Comparison of ENCODE assay signal across 29 mouse cellular contexts in genomic region chr11:10002170-10002569, GRCm38 (mm10).
DNase-seq lines count a peak whose midpoint lies in the region; ATAC-seq lines count a peak whose summit lies in the region.
"Had no signal": no experiment of that assay in that cellular context is flagged by ENCODE, and none has a peak within 500 bp of the region (broad histone marks: within the 10 kb centered on the region; RNA-seq: fewer than 3 reads in every experiment).

No protein-coding gene starts in this region.

- no peak overlapping the region for H3K9ac ChIP-seq in heart, embryonic 11.5 days (ENCODE audit: low read depth, low read length)
- no peak overlapping the region for H3K9ac ChIP-seq in heart, embryonic 15.5 days
- no peak overlapping the region for H3K9ac ChIP-seq in neural tube, embryonic 15.5 days (replicated peaks)
- H3K9ac ChIP-seq: hindbrain, embryonic 13.5 days; liver, embryonic 13.5 days; midbrain, embryonic 13.5 days; neural tube, embryonic 13.5 days had no signal

- no peak for ATAC-seq in heart, embryonic 11.5 days (replicated peaks; ENCODE audit: insufficient number of reproducible peaks, low FRiP score, low TSS enrichment)
- peak; percentile 64; the same call in 1 of the 2 replicates for ATAC-seq in heart, embryonic 15.5 days (replicated peaks; ENCODE audit: insufficient number of reproducible peaks, insufficient read depth, low FRiP score, low read depth)
- ATAC-seq in neural tube, embryonic 15.5 days (ENCODE audit: low FRiP score) = no peak
- ATAC-seq: forebrain, embryonic 14.5 days; lung, postnatal 0 days; midbrain, embryonic 13.5 days had no signal

- no peaks in the 10 kb centered on the region for H3K4me1 ChIP-seq in heart, embryonic 11.5 days (ENCODE audit: control insufficient read depth, insufficient read depth, low read length)
- no peaks in the 10 kb centered on the region; the same call in 1 of the 2 replicates for H3K4me1 ChIP-seq in heart, embryonic 15.5 days (replicated peaks)
- H3K4me1 ChIP-seq in neural tube, embryonic 15.5 days = no peaks in the 10 kb centered on the region
- H3K4me1 ChIP-seq: liver, embryonic 13.5 days had no signal

- H3K27ac ChIP-seq in heart, embryonic 11.5 days (ENCODE audit: low read depth, low read length) = no peak overlapping the region
- H3K27ac ChIP-seq in heart, embryonic 15.5 days = peak overlapping the region; percentile 49; the same call in 1 of the 2 replicates
- no peak overlapping the region for H3K27ac ChIP-seq in neural tube, embryonic 15.5 days (replicated peaks)
- H3K27ac ChIP-seq: gastrocnemius, adult 2 months; hindbrain, embryonic 13.5 days; liver, embryonic 13.5 days; macrophage; midbrain, embryonic 13.5 days; neural tube, embryonic 13.5 days had no signal

- WGBS in heart, embryonic 11.5 days (ENCODE audit: insufficient replicate concordance) = 30% methylated on average over 2 of the region's 2 CpGs
- WGBS in heart, embryonic 15.5 days = 40% methylated on average over 2 of the region's 2 CpGs
- WGBS in neural tube, embryonic 15.5 days = 64% methylated on average over 2 of the region's 2 CpGs

- peak; percentile 90 for DNase-seq in heart, adult 11 months
- peak; percentile 40 for DNase-seq in heart, adult 8-10 months (ENCODE audit: low spot score)
- DNase-seq in telencephalon, adult 2 months (ENCODE audit: low read depth, low spot score) = peak; percentile 15
- no peak for DNase-seq in T-cell, adult 2 months (ENCODE audit: low spot score)
- DNase-seq: adrenal gland, postnatal 10 days; cerebellum, adult 11 months; cerebellum, adult 9-10 months; cerebellum, postnatal 36 days; gastrocnemius, adult 2 months; gastrocnemius, postnatal 36 days; kidney, adult 11 months; kidney, postnatal 25 days; left cerebral cortex, postnatal 4 days; liver, embryonic 13.5 days; lung, adult 18-20 months; retina, postnatal 1 day; spleen, adult 18-20 months; thymus, adult 18-20 months; thymus, postnatal 25 days had no signal

- no peaks in the 10 kb centered on the region for H3K36me3 ChIP-seq in heart, embryonic 11.5 days (ENCODE audit: control insufficient read depth, insufficient read depth, low read length)
- no peaks in the 10 kb centered on the region for H3K36me3 ChIP-seq in heart, embryonic 15.5 days
- no peaks in the 10 kb centered on the region for H3K36me3 ChIP-seq in neural tube, embryonic 15.5 days
- H3K36me3 ChIP-seq: G1E; hindbrain, embryonic 13.5 days; liver, embryonic 13.5 days; midbrain, embryonic 13.5 days; neural tube, embryonic 13.5 days had no signal

- H3K27me3 ChIP-seq in heart, embryonic 11.5 days (ENCODE audit: control insufficient read depth, insufficient read depth, low read length) = no peaks in the 10 kb centered on the region
- H3K27me3 ChIP-seq in heart, embryonic 15.5 days = no peaks in the 10 kb centered on the region
- H3K27me3 ChIP-seq in neural tube, embryonic 15.5 days (replicated peaks) = no peaks in the 10 kb centered on the region
- H3K27me3 ChIP-seq: hindbrain, embryonic 13.5 days; liver, embryonic 13.5 days; midbrain, embryonic 13.5 days; neural tube, embryonic 13.5 days had no signal

- H3K4me3 ChIP-seq in heart, embryonic 11.5 days (ENCODE audit: low read depth, low read length) = no peak overlapping the region
- no peak overlapping the region for H3K4me3 ChIP-seq in heart, embryonic 15.5 days
- H3K4me3 ChIP-seq in neural tube, embryonic 15.5 days (replicated peaks) = no peak overlapping the region
- H3K4me3 ChIP-seq: gastrocnemius, adult 2 months; hindbrain, embryonic 13.5 days; liver, embryonic 13.5 days; midbrain, embryonic 13.5 days; neural tube, embryonic 13.5 days had no signal

- H3K9me3 ChIP-seq in heart, embryonic 11.5 days (replicated peaks; ENCODE audit: control insufficient read depth, low read length) = no peaks in the 10 kb centered on the region
- no peaks in the 10 kb centered on the region for H3K9me3 ChIP-seq in heart, embryonic 15.5 days (replicated peaks)
- no peaks in the 10 kb centered on the region for H3K9me3 ChIP-seq in neural tube, embryonic 15.5 days (replicated peaks)
- H3K9me3 ChIP-seq: G1E; hindbrain, embryonic 13.5 days; liver, embryonic 13.5 days; midbrain, embryonic 13.5 days; neural tube, embryonic 13.5 days had no signal

- H3K4me2 ChIP-seq in heart, embryonic 11.5 days = no peak overlapping the region
- no peak overlapping the region for H3K4me2 ChIP-seq in heart, embryonic 15.5 days
- no peak overlapping the region for H3K4me2 ChIP-seq in neural tube, embryonic 15.5 days
- H3K4me2 ChIP-seq: hindbrain, embryonic 13.5 days; liver, embryonic 13.5 days; midbrain, embryonic 13.5 days; neural tube, embryonic 13.5 days had no signal
